Mouse (Mus musculus) MEL (cell line): ENCODE measurements around the gene Plcg2. TPM values are rescaled to one million over a fixed set of nuclear protein-coding genes. Genes with fewer than 3 reads are reported as not detected.

ENCODE experiments used
- DNase-seq: peaks from one replicate; pipeline ENCODE4 v3.0.0; 2011; ENCODE audit warnings: low read depth, low spot score
- H3K27ac ChIP-seq: 2 replicates; pipeline ENCODE4 v1.5.1; 2012; ENCODE audit warnings: low read depth, mild to moderate bottlenecking, control low read depth, low read length, moderate library complexity; ENCODE audit not compliant: control insufficient read depth
- H3K27me3 ChIP-seq, 2 experiments: fragments of 150-350 bp in 1 of 2; sonication (generic) in 1 of 2; 2 replicates each; pipeline ENCODE4 v1.6.1; 2012; ENCODE audit warnings: low read length in 2 of 2, mild to moderate bottlenecking in 2 of 2, improper control_type of control experiment in 1 of 2, moderate library complexity in 1 of 2; ENCODE audit not compliant: insufficient read depth in 2 of 2, control insufficient read depth in 1 of 2
- H3K36me3 ChIP-seq, 2 experiments: 2 replicates each; pipeline ENCODE4 v1.6.1; 2012 to 2014; ENCODE audit warnings: low read length in 2 of 2, improper control_type of control experiment in 1 of 2, inconsistent platforms in 1 of 2, mild to moderate bottlenecking in 1 of 2; ENCODE audit not compliant: insufficient read depth in 2 of 2, control insufficient read depth in 1 of 2
- H3K4me1 ChIP-seq, 2 experiments: fragments of 150-350 bp in 1 of 2; sonication (generic) in 1 of 2; 2 replicates each; pipeline ENCODE4 v1.6.1; 2012; ENCODE audit warnings: low read length in 2 of 2, improper control_type of control experiment in 1 of 2, mild to moderate bottlenecking in 1 of 2; ENCODE audit not compliant: insufficient read depth in 2 of 2, control insufficient read depth in 1 of 2
- H3K4me3 ChIP-seq, 2 experiments: fragments of 150-350 bp in 1 of 2; sonication (generic) in 1 of 2; 2 replicates each; pipeline ENCODE4 v1.5.1; 2012; ENCODE audit warnings: low read depth in 2 of 2, low read length in 2 of 2, mild to moderate bottlenecking in 2 of 2, moderate library complexity in 2 of 2, control low read depth in 1 of 2, improper control_type of control experiment in 1 of 2; ENCODE audit not compliant: control insufficient read depth in 1 of 2, insufficient read depth in 1 of 2
- H3K79me2 ChIP-seq: 2 replicates; pipeline ENCODE4 v1.6.1; 2012; ENCODE audit warnings: mild to moderate bottlenecking, low read length, moderate library complexity; ENCODE audit not compliant: control insufficient read depth, poor library complexity, insufficient read depth
- H3K9ac ChIP-seq: 2 replicates; pipeline ENCODE4 v1.6.1; 2012; ENCODE audit warnings: low read depth, mild to moderate bottlenecking, control low read depth, low read length, moderate library complexity; ENCODE audit not compliant: control insufficient read depth, poor library complexity, severe bottlenecking
- H3K9me3 ChIP-seq: fragments of 150-350 bp; sonication (generic); replicated peaks from 2 replicates; pipeline ENCODE4 v1.6.1; 2012; ENCODE audit warnings: mild to moderate bottlenecking, low read length, improper control_type of control experiment, moderate library complexity; ENCODE audit not compliant: insufficient read depth
- BHLHE40 ChIP-seq: IDR thresholded peaks from 2 replicates; pipeline ENCODE4 v1.6.1; 2012; ENCODE audit warnings: low read depth, mild to moderate bottlenecking, inconsistent platforms, low read length, improper control_type of control experiment, borderline replicate concordance
- KAT2A ChIP-seq: conservative IDR thresholded peaks from 2 replicates; pipeline ENCODE4 v1.6.1; 2012; ENCODE audit warnings: low read depth, low read length, improper control_type of control experiment, inconsistent platforms
- MAFK ChIP-seq: IDR thresholded peaks from 2 replicates; pipeline ENCODE4 v1.6.1; 2011; ENCODE audit warnings: low read depth, mild to moderate bottlenecking, low read length, improper control_type of control experiment, borderline replicate concordance
- NELFE ChIP-seq: IDR thresholded peaks from 2 replicates; pipeline ENCODE4 v1.6.1; 2011; ENCODE audit warnings: low read depth, low read length, improper control_type of control experiment
- RAD21 ChIP-seq: IDR thresholded peaks from 2 replicates; pipeline ENCODE4 v1.6.1; 2011; ENCODE audit warnings: mild to moderate bottlenecking, low read depth, low read length, improper control_type of control experiment
- RCOR1 ChIP-seq: IDR thresholded peaks from 2 replicates; pipeline ENCODE4 v1.6.1; 2012; ENCODE audit warnings: low read depth, mild to moderate bottlenecking, inconsistent platforms, low read length, improper control_type of control experiment
- TCF12 ChIP-seq: IDR thresholded peaks from 2 replicates; pipeline ENCODE4 v1.6.1; 2014; ENCODE audit warnings: low read depth, mild to moderate bottlenecking, inconsistent platforms, low read length, improper control_type of control experiment, moderate library complexity
- USF1 ChIP-seq: IDR thresholded peaks from 2 replicates; pipeline ENCODE4 v1.6.1; 2014; ENCODE audit warnings: low read depth, mild to moderate bottlenecking, inconsistent platforms, low read length, improper control_type of control experiment, moderate library complexity
- ZC3H11A ChIP-seq: IDR thresholded peaks from 2 replicates; pipeline ENCODE4 v1.6.1; 2012; ENCODE audit warnings: low read depth, mild to moderate bottlenecking, inconsistent platforms, low read length, improper control_type of control experiment
- ZMIZ1 ChIP-seq: IDR thresholded peaks from 2 replicates; pipeline ENCODE4 v1.6.1; 2012; ENCODE audit warnings: low read depth, mild to moderate bottlenecking, inconsistent platforms, low read length, improper control_type of control experiment, moderate library complexity
- polyA plus RNA-seq, 2 experiments: library from polyadenylated mRNA; stranded (reverse) in 1 of 2; unstranded in 1 of 2; fragments of >175 nt in 1 of 2; fragments of >200 nt in 1 of 2; gene quantifications; 2 replicates each; pipeline versions ENCODE4 v1.2.1 to v1.2.4; 2012; ENCODE audit warnings: low replicate concordance in 2 of 2, low read depth in 1 of 2; ENCODE audit not compliant: insufficient read length in 2 of 2, insufficient read depth in 1 of 2, missing spikeins in 1 of 2
- total RNA-seq: library from RNA; depleted of rRNA; stranded (reverse); fragments of 300-350 nt; gene quantifications from 2 replicates; pipeline ENCODE4 v1.2.3, GENCODE M21; 2012

Plcg2 gene
- total and polyA plus RNA-seq, 3 experiments = 21.0 to 78.7 (median 23.3) TPM

DNA sequence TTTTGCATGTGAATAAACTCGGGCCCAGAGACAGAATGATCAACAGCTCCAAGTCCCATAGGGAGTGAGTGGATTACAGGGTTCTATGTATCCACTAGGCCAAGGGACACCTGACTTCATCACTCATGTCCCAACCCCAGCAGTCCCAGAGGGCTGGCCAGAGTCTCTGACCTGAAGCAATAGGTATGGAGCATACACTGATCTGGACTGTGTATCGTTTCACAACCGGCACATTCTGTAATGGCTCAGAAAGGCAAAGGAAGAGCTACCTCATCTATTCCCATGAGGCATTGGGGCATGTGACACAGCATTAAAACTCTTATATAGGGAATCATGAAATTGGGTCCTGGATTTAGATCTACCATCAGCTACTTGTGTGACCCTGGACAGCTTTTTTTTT lies 174.5 kb downstream of the Plcg2 start:
- no peak for TF ChIP-seq NELFE
- no peak for TF ChIP-seq MAFK
- no peak for TF ChIP-seq ZC3H11A
- TF ChIP-seq, all 39 proteins: peak for 0
- DNase-seq = no peak
- no peaks in the 10 kb centered on the region for H3K4me1 ChIP-seq

DNA sequence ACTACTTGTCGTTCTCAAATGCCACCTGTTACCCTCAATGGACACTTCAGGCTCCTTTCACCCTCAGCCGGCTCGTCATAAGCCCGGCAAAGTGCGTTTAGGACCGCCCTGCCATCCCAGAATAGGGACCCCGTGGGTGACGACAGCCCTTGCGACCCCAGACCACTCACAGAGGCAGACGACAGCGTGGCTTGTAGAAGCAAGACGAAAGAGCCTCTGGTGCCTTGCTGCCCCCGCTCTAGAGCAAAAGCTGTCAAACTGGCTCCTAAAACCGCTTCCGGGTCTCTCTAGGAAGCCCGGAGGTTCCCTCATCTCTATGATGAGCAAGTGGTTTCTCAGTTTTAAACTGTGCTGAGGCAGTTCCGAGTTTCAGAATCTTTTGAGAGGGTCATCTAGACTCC lies 175.3 kb downstream of the Plcg2 start, which contains the start of gene Sdr42e1:
Gene Sdr42e1, minus strand, starts transcription at position 260 of the 401 bp plus-strand sequence.
- TF ChIP-seq BHLHE40 (no peak), TCF12 (no peak), RCOR1 (no peak), ZC3H11A (no peak), RAD21 (no peak), KAT2A (no peak)
- Histone ChIP-seq H3K4me3 (no peak within 1 kb of the TSS), H3K9me3 (no peaks in the 10 kb centered on the region), H3K27ac (no peak within 1 kb of the TSS), H3K27me3 (no peaks in the 10 kb centered on the region), H3K4me1 (no peaks in the 10 kb centered on the region), H3K9ac (no peak within 1 kb of the TSS), H3K36me3 (no peaks in the 10 kb centered on the region), H3K79me2 (no peaks in the 10 kb centered on the region)
- no peak for DNase-seq

More for the DNA sequence above, 174.5 kb downstream of the Plcg2 start:
- H3K36me3 ChIP-seq = no peaks in the 10 kb centered on the region
- H3K9me3 ChIP-seq = no peaks in the 10 kb centered on the region
- no peak overlapping the region for H3K9ac ChIP-seq
- no peak overlapping the region for H3K4me3 ChIP-seq
- H3K79me2 ChIP-seq = no peaks in the 10 kb centered on the region
- no peak overlapping the region for H3K27ac ChIP-seq
- H3K27me3 ChIP-seq = no peaks in the 10 kb centered on the region

DNA sequence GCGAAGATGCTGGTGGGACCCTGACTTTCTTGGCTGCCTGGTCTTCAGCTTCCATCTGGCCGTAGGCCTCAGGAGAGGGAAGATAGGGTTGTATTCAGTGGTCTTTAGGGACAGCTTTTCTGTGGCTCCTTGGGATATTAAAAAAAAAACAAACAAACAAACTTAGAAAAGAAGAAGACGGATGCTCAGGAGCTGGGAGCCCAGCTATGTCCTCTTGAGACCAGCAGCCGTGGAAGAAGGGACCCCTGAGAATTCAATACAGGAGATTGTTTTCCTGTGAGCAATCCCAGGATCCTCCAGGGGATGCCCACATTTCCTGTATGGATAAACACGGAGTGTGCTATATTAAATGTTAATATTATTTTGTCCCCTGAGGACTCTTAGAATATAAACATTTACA lies 177.1 kb downstream of the Plcg2 start:
- TF ChIP-seq NELFE (no peak), ZMIZ1 (no peak), USF1 (no peak), RAD21 (no peak)
- TF ChIP-seq, all 39 proteins: peak for 0
- DNase-seq = no peak
- Histone ChIP-seq H3K9me3 (no peaks in the 10 kb centered on the region), H3K4me1 (no peaks in the 10 kb centered on the region), H3K9ac (no peak overlapping the region), H3K4me3 (no peak overlapping the region), H3K36me3 (no peaks in the 10 kb centered on the region), H3K27me3 (no peaks in the 10 kb centered on the region), H3K79me2 (no peaks in the 10 kb centered on the region), H3K27ac (no peak overlapping the region)
